Mouse (Mus musculus): ENCODE results near the gene Batf.
"Not testable (repeated sequence)": the region's sequence is repeated elsewhere in the genome, so short reads cannot be mapped to it uniquely, and the experiment has no call there.

Batf gene

DNA sequence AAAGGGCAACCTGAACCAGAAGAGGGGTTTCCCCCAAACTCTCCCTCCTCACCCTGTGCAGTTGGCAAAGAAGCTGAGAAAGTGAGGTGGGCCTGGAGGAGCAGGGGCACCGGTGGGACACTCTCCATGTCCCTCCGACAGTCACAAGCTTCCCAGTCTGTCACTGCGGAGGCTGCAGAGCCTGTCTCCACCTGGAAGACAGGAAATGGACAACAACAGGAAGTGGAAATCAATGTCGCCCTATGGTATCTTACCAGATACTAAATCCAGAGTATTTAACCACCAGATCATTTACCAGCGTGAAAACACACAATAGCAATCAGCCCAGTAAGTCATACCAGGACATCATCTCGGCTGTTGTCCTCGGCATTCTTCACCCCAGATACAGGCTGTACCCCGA is 20.4 kb upstream of the Batf start:
- no peak for DNase-seq (ENCODE audit: low read depth, low spot score)
- Histone ChIP-seq H3K36me3 (ENCODE audit: control insufficient read depth, insufficient read depth, low read length, poor library complexity, severe bottlenecking) (no peaks in the 10 kb centered on the region), H3K27me3 (ENCODE audit: control insufficient read depth, insufficient read depth, low read length, poor library complexity, severe bottlenecking) (no peaks in the 10 kb centered on the region)

DNA sequence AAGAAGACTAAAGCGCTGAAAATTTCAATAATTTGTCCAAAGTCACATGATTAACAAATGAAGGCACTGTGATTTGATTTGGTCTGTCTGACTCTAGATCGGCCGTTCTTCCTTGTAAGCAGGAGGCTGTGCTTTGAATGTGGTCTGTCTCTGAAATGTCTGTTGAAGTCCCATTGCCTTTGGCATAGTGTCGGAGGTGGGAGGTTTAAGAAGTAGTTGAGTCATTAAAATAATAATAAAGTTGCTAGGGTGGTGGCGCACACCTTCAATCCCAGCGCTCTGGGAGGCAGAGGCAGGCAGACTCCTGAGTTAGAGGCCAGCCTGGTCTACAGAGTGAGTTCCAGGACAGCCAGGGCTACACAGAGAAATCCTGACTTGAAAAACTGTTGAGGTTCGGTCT is 19.4 kb upstream of the Batf start:
- no peaks in the 10 kb centered on the region for H3K36me3 ChIP-seq (ENCODE audit: control insufficient read depth, insufficient read depth, low read length, poor library complexity, severe bottlenecking)
- no peaks in the 10 kb centered on the region for H3K27me3 ChIP-seq (ENCODE audit: control insufficient read depth, insufficient read depth, low read length, poor library complexity, severe bottlenecking)
- no peak for DNase-seq (ENCODE audit: low read depth, low spot score)

DNA sequence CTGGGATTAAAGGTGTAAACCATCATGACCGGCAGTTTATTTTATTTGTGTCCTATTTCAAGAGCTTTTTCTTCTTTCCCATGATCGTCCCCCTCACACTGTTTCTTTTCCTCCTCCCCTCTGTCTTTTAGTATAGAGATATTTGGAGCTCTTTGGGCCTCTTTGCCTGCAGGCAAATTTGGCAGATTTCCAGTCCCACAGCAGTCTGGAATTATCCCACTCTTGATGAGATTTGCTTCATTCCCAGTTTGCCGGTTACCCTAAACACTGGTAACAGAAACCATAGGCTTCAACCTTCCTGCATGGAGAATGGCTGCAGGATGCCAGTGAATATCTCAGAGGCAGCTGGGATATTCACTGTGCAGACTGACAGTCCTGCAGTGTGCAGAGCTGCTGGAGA is 17.8 kb upstream of the Batf start:
- H3K36me3 ChIP-seq (ENCODE audit: control insufficient read depth, insufficient read depth, low read length, poor library complexity, severe bottlenecking) = no peaks in the 10 kb centered on the region
- no peaks in the 10 kb centered on the region for H3K27me3 ChIP-seq (ENCODE audit: control insufficient read depth, insufficient read depth, low read length, poor library complexity, severe bottlenecking)
- DNase-seq (ENCODE audit: low read depth, low spot score) = no peak

DNA sequence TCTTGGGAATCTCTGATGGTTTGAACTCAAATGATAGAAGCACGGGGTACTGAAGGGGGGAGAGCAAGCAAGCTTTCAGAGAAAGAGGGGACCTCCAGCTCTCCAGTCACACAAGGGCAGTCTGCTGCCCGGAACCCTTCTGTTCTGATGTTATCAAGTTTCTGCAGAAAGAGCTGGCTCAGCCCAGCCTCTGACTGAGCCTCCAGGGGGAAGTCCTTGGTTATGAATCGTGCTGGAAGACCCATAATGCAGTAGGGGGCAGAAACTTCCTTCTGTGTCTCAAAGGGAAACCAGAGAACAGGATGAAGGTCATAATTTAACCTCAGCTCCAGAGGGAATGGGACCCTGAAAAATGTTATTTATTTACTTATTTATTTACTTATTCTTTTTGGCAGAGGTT is 16.4 kb upstream of the Batf start:
- Histone ChIP-seq H3K36me3 (ENCODE audit: control insufficient read depth, insufficient read depth, low read length, poor library complexity, severe bottlenecking) (no peaks in the 10 kb centered on the region), H3K27me3 (ENCODE audit: control insufficient read depth, insufficient read depth, low read length, poor library complexity, severe bottlenecking) (no peaks in the 10 kb centered on the region)
- DNase-seq (ENCODE audit: low read depth, low spot score) = no peak

DNA sequence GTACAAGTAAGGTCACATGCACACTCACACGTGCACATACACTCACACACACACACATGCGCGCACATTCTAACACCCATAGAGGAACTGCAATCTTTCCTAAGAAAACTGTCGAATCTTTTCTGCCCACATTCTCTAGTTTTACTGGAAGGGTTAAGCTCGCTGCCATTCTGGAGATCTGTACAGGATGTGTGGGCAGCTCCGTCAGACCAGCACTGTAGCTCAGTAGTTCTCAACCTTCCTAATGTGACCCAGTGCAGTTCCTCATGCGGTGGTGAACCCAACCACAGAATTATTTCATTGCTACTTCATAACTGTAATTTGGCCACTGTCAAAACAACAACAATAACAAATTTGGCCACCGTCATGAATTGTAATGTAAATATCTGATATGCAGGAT is 12.6 kb upstream of the Batf start:
- Histone ChIP-seq H3K36me3 (ENCODE audit: control insufficient read depth, insufficient read depth, low read length, poor library complexity, severe bottlenecking) (no peaks in the 10 kb centered on the region), H3K27me3 (ENCODE audit: control insufficient read depth, insufficient read depth, low read length, poor library complexity, severe bottlenecking) (no peaks in the 10 kb centered on the region)
- no peak for DNase-seq (ENCODE audit: low read depth, low spot score)

DNA sequence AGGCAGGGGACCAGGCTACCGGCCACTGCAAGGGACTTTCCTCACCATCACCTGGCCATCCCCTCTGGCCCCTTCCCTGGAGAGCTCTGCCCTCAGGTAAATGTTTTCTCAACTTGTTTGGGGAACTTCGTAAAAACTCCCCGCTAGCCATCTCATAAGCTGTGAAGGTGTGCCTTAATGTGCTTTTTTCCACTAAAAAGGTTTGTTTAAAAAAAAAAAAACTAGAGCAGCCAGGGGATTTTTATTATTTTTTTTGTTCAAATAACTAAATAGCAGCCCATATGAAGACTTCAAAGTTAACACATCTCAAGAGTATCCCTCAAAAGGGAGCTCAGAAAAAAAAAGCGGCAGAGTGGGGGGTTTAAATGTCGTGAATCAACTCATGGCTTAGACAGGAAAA is 7.4 kb upstream of the Batf start:
- H3K36me3 ChIP-seq (ENCODE audit: control insufficient read depth, insufficient read depth, low read length, poor library complexity, severe bottlenecking) = no peaks in the 10 kb centered on the region
- H3K27me3 ChIP-seq (ENCODE audit: control insufficient read depth, insufficient read depth, low read length, poor library complexity, severe bottlenecking) = no peaks in the 10 kb centered on the region

DNA sequence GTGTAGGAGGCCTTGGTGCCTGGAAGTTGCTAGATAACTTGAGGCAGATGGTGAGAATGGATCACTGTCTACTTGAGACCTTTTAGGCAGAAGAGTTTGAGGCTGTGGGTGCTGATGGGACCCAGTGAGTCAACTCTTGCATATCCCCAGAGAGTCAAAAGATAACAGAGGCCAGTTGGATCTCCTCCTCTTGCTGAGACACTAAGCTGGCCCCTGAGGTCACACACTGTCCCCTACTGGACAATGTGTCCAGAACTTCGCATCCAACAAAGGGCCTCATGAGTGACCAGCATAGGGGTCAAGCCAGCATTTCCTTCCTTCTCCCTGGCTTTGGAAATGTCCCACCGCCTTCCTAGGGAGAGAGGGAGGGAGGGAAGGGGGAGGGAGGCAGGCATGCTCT is 6.7 kb upstream of the Batf start:
- Histone ChIP-seq H3K27me3 (ENCODE audit: control insufficient read depth, insufficient read depth, low read length, poor library complexity, severe bottlenecking) (no peaks in the 10 kb centered on the region), H3K36me3 (ENCODE audit: control insufficient read depth, insufficient read depth, low read length, poor library complexity, severe bottlenecking) (no peaks in the 10 kb centered on the region)
- no peak for DNase-seq (ENCODE audit: low read depth, low spot score)

More for the DNA sequence above, 7.4 kb upstream of the Batf start:
- no peak for DNase-seq (ENCODE audit: low read depth, low spot score)

- H3K27me3 ChIP-seq (ENCODE audit: control insufficient read depth, insufficient read depth, low read length, poor library complexity, severe bottlenecking) = no peaks in the 10 kb centered on the region
- H3K36me3 ChIP-seq (ENCODE audit: control insufficient read depth, insufficient read depth, low read length, poor library complexity, severe bottlenecking) = no peaks in the 10 kb centered on the region
- DNase-seq (ENCODE audit: low read depth, low spot score) = peak; percentile 24
These were observed 4.1 kb upstream of the Batf start for GRCm38 (mm10) chr12:85682328-85682727.

GRCm38 (mm10) chr12:85684411-85685275 is 1.8 kb upstream of the Batf start:
- H3K36me3 ChIP-seq (ENCODE audit: control insufficient read depth, insufficient read depth, low read length, poor library complexity, severe bottlenecking) = no peaks in the 10 kb centered on the region
- DNase-seq (ENCODE audit: low read depth, low spot score) = no peak

GRCm38 (mm10) chr12:85687217-85687533 is 706 bp downstream of the Batf start:
- H3K27me3 ChIP-seq (ENCODE audit: control insufficient read depth, insufficient read depth, low read length, poor library complexity, severe bottlenecking) = no peaks in the 10 kb centered on the region
- H3K36me3 ChIP-seq (ENCODE audit: control insufficient read depth, insufficient read depth, low read length, poor library complexity, severe bottlenecking) = no peaks in the 10 kb centered on the region
- DNase-seq (ENCODE audit: low read depth, low spot score) = no peak

More at GRCm38 (mm10) chr12:85684411-85685275, 1.8 kb upstream of the Batf start:
- no peaks in the 10 kb centered on the region for H3K27me3 ChIP-seq (ENCODE audit: control insufficient read depth, insufficient read depth, low read length, poor library complexity, severe bottlenecking)

DNA sequence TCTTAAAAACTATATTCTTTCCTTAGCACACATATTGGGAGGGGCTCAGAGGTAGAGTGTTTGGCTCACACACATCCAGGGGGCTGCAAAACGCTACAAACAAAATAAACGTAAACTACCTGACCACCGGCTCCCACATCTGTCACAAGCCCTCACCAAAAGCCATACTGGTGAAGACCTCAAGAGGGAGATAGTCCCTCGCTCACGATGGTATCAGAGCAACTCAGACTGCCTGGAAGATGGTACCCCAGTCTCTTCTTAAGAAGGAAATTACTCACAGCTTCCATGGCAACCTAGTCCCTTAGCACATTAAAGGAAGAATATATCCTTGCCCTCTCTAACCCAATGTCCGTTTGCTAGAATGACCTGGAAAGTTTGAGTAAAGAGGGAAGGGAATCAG is 1.4 kb downstream of the Batf start:
- H3K36me3 ChIP-seq (ENCODE audit: control insufficient read depth, insufficient read depth, low read length, poor library complexity, severe bottlenecking) = no peaks in the 10 kb centered on the region
- no peaks in the 10 kb centered on the region for H3K27me3 ChIP-seq (ENCODE audit: control insufficient read depth, insufficient read depth, low read length, poor library complexity, severe bottlenecking)
- DNase-seq (ENCODE audit: low read depth, low spot score) = peak; percentile 63

DNA sequence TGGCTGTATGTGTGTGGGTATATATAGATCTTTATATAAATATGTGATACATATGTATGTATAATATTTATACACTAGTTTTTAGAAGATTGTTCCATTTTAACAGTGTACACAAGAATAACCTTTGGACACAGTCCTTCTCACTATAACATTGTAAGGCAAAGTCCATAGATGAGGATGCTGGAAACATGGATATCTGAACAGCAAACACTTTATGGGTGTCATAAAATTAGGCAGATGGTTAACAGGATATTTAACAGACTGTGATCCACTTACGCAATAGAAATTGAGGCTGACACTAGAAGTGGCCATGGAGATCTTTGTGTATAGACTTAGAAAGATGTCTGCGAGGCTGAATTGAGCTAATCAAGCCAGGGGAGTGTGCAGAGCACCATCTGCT is 9.3 kb downstream of the Batf start:
- DNase-seq (ENCODE audit: low read depth, low spot score) = no peak
- no peaks in the 10 kb centered on the region for H3K27me3 ChIP-seq (ENCODE audit: control insufficient read depth, insufficient read depth, low read length, poor library complexity, severe bottlenecking)
- 0 out of 2 replicates have a peak, but pooled peaks cover 1% of the 10 kb centered on the region for H3K36me3 ChIP-seq (ENCODE audit: control insufficient read depth, insufficient read depth, low read length, poor library complexity, severe bottlenecking)

GRCm38 (mm10) chr12:85696436-85696835 is 10.0 kb downstream of the Batf start:
- DNase-seq (ENCODE audit: low read depth, low spot score) = no peak
- H3K36me3 ChIP-seq (ENCODE audit: control insufficient read depth, insufficient read depth, low read length, poor library complexity, severe bottlenecking) = 0 out of 2 replicates have a peak, but pooled peaks cover 1% of the 10 kb centered on the region

DNA sequence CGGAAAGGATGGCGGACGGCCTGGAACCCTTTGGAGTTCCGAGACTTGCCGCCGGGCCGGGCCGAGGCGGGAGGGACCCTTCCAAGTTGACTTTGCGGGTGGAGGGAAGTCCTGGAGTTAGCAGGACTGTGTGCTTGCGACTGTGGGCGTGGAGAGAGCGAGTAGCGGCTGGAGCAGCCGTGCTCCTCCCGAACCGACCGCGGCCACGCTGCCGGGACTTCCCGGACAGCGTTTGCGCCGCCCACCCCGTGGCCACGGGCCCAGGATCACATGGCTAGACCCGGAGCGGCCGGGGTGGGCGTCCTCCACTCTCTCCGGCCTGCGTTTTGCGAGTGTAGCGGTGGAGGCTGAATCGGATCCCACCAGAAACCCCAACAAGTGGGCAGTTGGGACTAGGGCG is 11.7 kb downstream of the Batf start:
- H3K27me3 ChIP-seq (ENCODE audit: control insufficient read depth, insufficient read depth, low read length, poor library complexity, severe bottlenecking); DNase-seq (ENCODE audit: low read depth, low spot score); H3K36me3 ChIP-seq (ENCODE audit: control insufficient read depth, insufficient read depth, low read length, poor library complexity, severe bottlenecking): not testable (repeated sequence)

More at GRCm38 (mm10) chr12:85696436-85696835, 10.0 kb downstream of the Batf start:
- no peaks in the 10 kb centered on the region for H3K27me3 ChIP-seq (ENCODE audit: control insufficient read depth, insufficient read depth, low read length, poor library complexity, severe bottlenecking)

- no peaks in the 10 kb centered on the region for H3K27me3 ChIP-seq (ENCODE audit: control insufficient read depth, insufficient read depth, low read length, poor library complexity, severe bottlenecking)
- no peaks in the 10 kb centered on the region for H3K36me3 ChIP-seq (ENCODE audit: control insufficient read depth, insufficient read depth, low read length, poor library complexity, severe bottlenecking)
- DNase-seq (ENCODE audit: low read depth, low spot score) = no peak
These were observed 13.8 kb downstream of the Batf start for GRCm38 (mm10) chr12:85700191-85700841.

Measured in splenic B cell, adult 2 months (primary cell).